Comparison of ENCODE assay signal across 8 mouse cellular contexts in the genomic region with DNA sequence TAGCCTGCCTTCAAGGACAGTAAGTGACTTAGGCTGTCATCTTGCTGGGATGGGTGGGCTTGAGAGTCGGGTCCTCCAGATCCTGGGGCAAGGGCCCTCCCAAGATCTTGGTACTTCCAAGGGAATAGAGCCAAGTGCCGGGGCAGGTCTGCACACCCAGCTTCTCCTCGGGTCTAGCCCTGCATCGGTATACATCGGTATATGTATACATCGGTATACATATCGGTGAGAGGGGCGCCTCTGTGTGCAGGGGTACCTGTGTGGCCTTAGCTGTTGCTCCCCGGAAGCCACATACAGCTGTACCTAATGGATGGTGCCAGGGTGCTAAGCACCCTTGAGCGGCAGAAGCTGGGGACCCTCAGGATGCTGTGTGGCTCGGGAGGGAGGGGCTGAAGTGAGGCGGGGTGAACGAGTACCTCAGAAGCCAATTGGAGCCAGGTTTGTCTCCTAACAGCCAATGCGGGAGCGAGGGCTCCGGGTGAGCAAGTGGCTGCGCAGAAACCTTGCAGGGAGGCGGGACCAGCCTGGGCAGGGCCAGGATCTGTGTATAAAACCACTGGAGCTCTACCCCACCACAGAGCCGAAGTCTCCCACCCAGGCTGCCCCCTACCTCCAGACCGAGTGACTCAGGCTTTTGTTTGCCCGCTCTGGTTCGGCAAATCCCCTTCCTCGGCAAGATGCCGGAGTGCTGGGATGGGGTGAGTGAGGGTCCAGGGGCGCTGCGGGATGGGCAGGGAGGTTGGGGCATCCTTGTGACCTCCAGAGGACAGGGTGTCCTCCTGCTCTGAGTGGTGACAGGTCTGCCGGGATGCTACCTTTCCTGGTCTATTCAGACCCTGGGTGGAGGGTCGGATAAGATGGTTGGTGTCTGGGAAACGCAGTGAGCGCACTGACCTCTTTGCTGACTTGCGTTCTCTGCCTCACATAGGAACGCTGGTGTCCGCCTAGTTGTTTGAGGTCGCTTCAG. TPM values are rescaled to one million over a fixed set of nuclear protein-coding genes. Genes with fewer than 3 reads are reported as not detected.
DNase-seq lines count a peak whose midpoint lies in the region; ATAC-seq and TF ChIP-seq lines count a peak whose summit lies in the region.

No protein-coding gene starts in this region.

- DNase-seq in R1 (ENCODE audit: low read depth, low spot score), result peak; percentile 94
- peak; percentile 91 to 94 for DNase-seq in cerebellum, postnatal 25 days
- DNase-seq in frontal cortex, postnatal 25 days (ENCODE audit: low spot score in 2 of 2), result peak; percentile 81 to 86
- DNase-seq in layer of hippocampus, postnatal 14 days (ENCODE audit: low spot score in 2 of 2), result peak; percentile 89 to 95
- peak; percentile 85 for DNase-seq in lung, postnatal 0 days (ENCODE audit: low spot score)
- DNase-seq in ovary, postnatal 14 days (ENCODE audit: low spot score), result peak; percentile 59
- peak; percentile 78 to 88 for DNase-seq in thymus, postnatal 36 days

- H3K27ac ChIP-seq in hindbrain, embryonic 13.5 days, result peak overlapping the region; percentile 89
- no peak overlapping the region for H3K27ac ChIP-seq in lung, postnatal 0 days (ENCODE audit: low read length)

- H3K27me3 ChIP-seq in hindbrain, embryonic 13.5 days, result peaks cover 15% of the 10 kb centered on the region
- H3K27me3 ChIP-seq in lung, postnatal 0 days (replicated peaks; ENCODE audit: insufficient read depth, low read length), result 0 out of 2 replicates have a peak, but pooled peaks cover 6% of the 10 kb centered on the region

- H3K9ac ChIP-seq in hindbrain, embryonic 13.5 days, result peak overlapping the region; percentile 93
- 0 out of 2 replicates have a peak overlapping the region, but pooled peaks have one; percentile 23 for H3K9ac ChIP-seq in lung, postnatal 0 days (replicated peaks; ENCODE audit: low read depth)

- peak; percentile 92 for ATAC-seq in hindbrain, embryonic 13.5 days (ENCODE audit: low FRiP score)
- peak; percentile 93 for ATAC-seq in lung, postnatal 0 days

- H3K36me3 ChIP-seq in hindbrain, embryonic 13.5 days, result peaks cover 28% of the 10 kb centered on the region
- no peaks in the 10 kb centered on the region for H3K36me3 ChIP-seq in lung, postnatal 0 days (ENCODE audit: insufficient read depth, low read length)

- no peak for TF ChIP-seq EP300 in lung, postnatal 0 days (IDR thresholded peaks at IDR 0.05)

- TF ChIP-seq CTCF in lung, postnatal 0 days (IDR thresholded peaks at IDR 0.05), result no peak

- peaks cover 66% of the 10 kb centered on the region for H3K4me1 ChIP-seq in hindbrain, embryonic 13.5 days (replicated peaks)
- H3K4me1 ChIP-seq in lung, postnatal 0 days (ENCODE audit: insufficient read depth, low read depth, low read length), result peaks cover 2% of the 10 kb centered on the region; the same call in 1 of the 2 replicates

- WGBS in hindbrain, embryonic 13.5 days, result 3% methylated on average over 34 of the region's 34 CpGs
- 5% methylated on average over 34 of the region's 34 CpGs for WGBS in lung, postnatal 0 days

- H3K9me3 ChIP-seq in hindbrain, embryonic 13.5 days, result no peaks in the 10 kb centered on the region
- H3K9me3 ChIP-seq in lung, postnatal 0 days (ENCODE audit: low read length), result no peaks in the 10 kb centered on the region

- peak overlapping the region; percentile 91 for H3K4me2 ChIP-seq in hindbrain, embryonic 13.5 days
- H3K4me2 ChIP-seq in lung, postnatal 0 days (replicated peaks; ENCODE audit: low read depth, low read length), result peak overlapping the region; percentile 92

- H3K4me3 ChIP-seq in hindbrain, embryonic 13.5 days, result peak overlapping the region; percentile 79
- H3K4me3 ChIP-seq in lung, postnatal 0 days (ENCODE audit: low read depth, low read length), result peak overlapping the region; percentile 42

RNA-seq across cellular contexts. Expression of a gene that starts 12.9 kb away (rescaled TPM):
- 23.6 and 23.7 TPM in 2 replicates for polyA plus RNA-seq in hindbrain, embryonic 13.5 days (2015; fragmentation: Nextera tagmentation; extraction: Ambion mirVana)
- total RNA-seq in layer of hippocampus, postnatal 14 days (2021), result 10 to 100 TPM; 16.2 to 20.0 TPM
- 7.8 and 7.9 TPM in 2 replicates for polyA plus RNA-seq in lung, postnatal 0 days (2015; fragmentation: Nextera tagmentation; extraction: Ambion mirVana)

RNA-seq across cellular contexts. Expression of a gene that starts 26.0 kb away (rescaled TPM):
- 224 and 229 TPM in 2 replicates for polyA plus RNA-seq in hindbrain, embryonic 13.5 days (2015; fragmentation: Nextera tagmentation; extraction: Ambion mirVana)
- 1,000 to 10,000 TPM; 1,455 to 1,520 TPM for total RNA-seq in layer of hippocampus, postnatal 14 days (2021)
- 10.1 and 11.4 TPM in 2 replicates for polyA plus RNA-seq in lung, postnatal 0 days (2015; fragmentation: Nextera tagmentation; extraction: Ambion mirVana)

Comparison
In these comparisons a context has a peak if more than half of its experiments do, and no peak if none do; other contexts are left out.
1. RNA of a gene that starts 26.0 kb away (polyA plus RNA-seq): 224 to 229 TPM in hindbrain, embryonic 13.5 days; 10.1 to 11.4 TPM in lung, postnatal 0 days; every median in the first group is over 10 times any median in the second.
2. Peak in every context shown above with its lines, with median percentiles within 50 percentile points of each other: DNase-seq.